Mouse (Mus musculus): ENCODE results near the gene Rph3al. TPM values are rescaled to one million over a fixed set of nuclear protein-coding genes. Genes with fewer than 3 reads are reported as not detected.

Rph3al gene
- 5.7 and 6.5 TPM in 2 replicates for polyA plus RNA-seq (2012; rRNA removed)

DNA sequence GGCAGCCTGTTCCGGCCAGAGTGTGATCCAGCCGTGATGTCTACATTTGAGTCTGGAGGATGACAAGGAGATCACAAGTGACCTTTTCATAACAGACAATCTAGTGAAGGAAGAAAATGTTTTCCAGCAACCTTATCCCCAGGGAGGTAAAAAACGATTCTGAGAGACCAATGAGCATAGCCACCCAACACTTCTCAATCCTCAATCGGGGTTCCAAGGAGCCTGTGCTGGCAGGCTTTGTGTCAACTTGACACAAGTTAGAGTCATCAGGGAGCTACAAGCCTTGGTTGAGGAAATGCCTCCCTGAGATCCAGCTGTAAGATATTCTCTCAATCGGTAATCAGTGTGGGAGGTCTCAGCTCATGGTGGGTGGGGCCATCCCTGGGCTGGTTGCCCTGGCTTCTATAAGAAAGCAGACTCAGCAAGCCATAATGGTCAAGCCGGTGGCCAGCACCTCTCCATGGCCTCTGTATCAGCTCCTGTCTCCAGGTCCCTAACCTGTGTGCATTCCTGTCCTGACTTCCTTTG, at the start of gene Rph3al:
Gene Rph3al, minus strand, starts transcription at position 51 of the 528 bp plus-strand sequence.
- DNase-seq (ENCODE audit: low read depth) = no peak

DNA sequence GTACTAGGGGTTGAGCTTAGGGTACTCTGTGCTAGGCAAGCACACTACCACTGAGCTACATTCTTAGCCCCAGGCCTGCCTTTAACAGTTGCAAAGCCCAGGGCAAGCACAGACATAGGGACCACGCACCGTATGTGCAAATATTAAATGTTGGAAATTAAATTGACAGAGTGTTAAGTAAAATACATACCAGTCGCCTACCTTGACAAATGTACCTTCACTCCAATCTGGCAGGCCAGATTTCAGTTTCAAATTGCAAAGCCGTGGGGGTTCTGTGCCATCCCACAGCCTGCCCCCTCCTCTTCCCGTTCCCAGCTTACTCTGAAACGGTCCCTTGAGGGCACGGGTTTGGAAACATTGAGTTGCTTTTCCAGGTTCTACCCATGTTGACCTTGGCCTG, 47.7 kb upstream of the Rph3al start:
- DNase-seq (ENCODE audit: low read depth) = no peak

DNA sequence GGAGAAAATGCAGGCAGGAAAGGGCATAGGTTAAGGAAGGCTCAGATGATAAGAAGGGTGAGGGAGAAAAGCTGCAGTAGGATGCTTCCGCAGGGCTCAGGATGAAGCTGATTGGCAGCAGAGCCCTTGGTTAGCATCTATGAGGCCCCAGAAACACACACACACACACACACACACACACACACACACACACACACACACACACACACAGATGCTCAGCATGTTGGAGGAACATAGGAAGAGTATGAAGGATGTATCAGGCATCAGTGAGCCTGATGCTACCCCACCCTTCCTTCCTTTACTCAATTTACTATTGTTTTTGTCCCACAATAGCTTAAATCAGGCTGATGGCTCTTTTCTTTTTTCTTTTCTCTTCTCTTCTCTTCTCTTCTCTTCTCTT, 46.4 kb upstream of the Rph3al start:
- no peak for DNase-seq (ENCODE audit: low read depth)

DNA sequence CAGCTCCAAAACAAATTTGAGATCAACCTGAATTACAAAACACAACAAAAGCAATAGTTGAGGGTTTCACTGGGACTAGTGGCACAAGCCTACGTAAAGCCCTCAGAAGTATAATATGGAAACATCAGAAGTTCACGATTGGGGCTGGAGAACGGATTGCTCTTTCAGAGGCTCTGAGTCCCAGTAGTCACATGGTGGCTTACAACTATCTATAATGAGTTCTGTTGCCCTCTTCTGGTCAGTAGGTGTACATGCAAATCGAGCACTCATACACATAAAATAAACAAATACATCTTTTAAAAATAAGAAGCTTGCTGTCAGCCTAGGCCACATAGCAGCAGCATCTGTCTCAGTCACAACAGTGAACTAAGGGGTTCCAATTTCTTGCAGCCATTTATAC, 45.0 kb upstream of the Rph3al start:
- DNase-seq (ENCODE audit: low read depth) = no peak

GRCm38 (mm10) chr11:75980413-75980812, 42.2 kb upstream of the Rph3al start:
- no peak for DNase-seq (ENCODE audit: low read depth)

- no peak for DNase-seq (ENCODE audit: low read depth)
These were observed 39.8 kb upstream of the Rph3al start for GRCm38 (mm10) chr11:75978051-75978450.

DNA sequence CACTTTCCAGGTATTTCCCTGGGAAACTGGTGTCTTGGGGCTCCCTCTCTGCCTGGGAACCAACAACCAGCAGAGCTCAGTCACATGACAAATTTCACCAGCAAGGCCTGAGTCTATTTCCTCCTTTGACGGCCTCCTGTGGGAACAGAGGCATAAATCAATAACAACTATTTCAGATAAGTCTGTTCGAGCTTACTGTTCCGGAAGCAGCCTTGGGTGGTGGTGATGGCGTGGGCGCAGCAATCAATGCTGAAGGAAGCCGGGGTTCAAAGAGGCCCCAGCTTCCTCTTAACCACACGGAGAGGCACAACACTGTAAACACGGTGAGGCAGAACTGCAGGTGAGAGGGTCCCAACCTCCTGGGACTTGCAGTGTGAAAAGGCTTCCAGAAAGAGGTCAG, 38.5 kb upstream of the Rph3al start:
- no peak for DNase-seq (ENCODE audit: low read depth)

DNA sequence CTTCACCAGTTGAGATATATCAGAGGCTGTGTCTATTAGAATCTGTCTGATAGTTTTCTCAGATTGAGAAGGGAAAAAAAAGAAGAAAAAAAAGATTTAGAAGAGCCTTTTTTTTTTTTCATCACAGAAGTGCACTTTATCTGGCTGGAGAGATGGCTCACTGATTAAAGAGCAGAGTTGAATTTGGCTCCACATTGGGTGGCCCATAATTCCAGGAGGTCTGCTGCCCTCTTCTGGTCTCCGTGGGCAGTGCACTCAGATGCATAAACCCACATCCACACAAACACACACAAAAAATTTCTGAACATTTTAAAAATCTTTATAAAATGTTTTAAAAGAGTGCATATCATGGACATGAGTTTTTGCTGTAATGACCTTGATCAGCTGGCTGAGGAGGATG, 35.8 kb upstream of the Rph3al start:
- DNase-seq (ENCODE audit: low read depth) = no peak

DNA sequence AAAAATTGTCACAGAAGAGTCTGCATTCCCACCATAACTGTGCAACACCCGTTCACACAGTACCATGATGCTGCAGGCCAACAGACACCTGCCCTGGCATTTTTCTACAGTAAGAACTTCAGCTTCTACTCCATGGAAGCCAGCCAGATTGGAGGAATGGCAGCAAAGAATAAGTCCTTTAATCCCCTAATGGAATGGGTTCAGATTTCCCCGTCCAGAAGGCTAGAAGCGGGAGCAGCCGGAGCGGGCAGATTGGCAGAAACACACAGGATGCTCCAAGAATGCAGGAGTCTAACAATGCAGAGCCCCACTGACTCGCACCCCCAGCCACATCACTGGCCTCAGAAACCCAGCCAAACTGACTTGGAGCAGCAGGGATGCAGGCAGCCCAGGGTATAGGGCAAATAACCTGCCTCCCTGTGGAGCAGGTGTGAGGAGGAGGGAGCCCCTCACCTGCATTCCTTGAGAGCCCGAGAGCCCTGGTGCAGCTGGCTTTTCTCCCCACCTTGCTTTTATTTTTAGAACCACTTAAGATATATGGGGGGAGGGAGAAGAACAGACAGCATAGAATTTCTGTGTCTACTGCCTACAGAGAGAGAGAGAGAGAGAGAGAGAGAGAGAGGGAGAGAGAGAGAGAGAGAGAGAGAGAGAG, 34.8 kb upstream of the Rph3al start:
- peak; percentile 10 for DNase-seq (ENCODE audit: low read depth)

GRCm38 (mm10) chr11:75972188-75972587, 34.0 kb upstream of the Rph3al start:
- DNase-seq (ENCODE audit: low read depth) = no peak

DNA sequence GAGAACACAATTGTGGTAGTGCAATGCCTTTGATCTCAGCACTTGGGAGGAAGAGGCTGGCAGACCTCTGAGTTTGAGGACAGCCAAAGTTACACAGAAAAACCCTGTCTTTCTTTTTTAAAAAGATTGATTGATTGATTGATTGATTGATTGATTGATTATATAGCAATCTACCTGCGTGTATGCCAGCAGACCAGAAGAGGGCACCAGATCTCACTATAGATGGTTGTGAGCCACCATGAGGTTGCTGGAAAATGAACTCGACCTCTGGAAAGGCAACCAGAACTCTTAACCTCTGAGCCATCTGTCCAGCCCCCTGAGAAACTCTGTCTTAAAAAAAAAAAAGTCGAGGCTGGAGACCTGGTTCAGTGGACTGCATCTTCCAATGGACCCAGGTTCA, 32.4 kb upstream of the Rph3al start:
- DNase-seq (ENCODE audit: low read depth) = no peak

DNA sequence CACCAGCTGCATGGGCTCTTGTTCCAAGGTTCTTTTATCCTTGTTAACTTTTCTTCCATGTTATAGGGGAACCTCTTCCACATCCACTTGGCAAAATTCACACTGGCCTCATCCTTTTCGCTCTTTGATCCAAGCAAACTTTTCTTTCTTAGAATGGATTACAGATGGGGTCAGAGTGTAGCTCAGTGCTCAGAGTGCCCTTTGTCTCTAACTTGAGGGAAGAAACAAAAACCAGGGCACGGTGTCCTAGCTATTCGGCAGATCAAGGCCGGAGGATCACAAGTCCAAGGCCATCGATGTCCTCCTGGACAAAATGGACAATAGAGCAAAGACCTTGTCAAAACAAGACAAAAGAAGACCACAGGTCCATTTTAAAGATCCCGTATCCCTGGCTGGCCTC, 30.5 kb upstream of the Rph3al start:
- DNase-seq (ENCODE audit: low read depth) = no peak

DNA sequence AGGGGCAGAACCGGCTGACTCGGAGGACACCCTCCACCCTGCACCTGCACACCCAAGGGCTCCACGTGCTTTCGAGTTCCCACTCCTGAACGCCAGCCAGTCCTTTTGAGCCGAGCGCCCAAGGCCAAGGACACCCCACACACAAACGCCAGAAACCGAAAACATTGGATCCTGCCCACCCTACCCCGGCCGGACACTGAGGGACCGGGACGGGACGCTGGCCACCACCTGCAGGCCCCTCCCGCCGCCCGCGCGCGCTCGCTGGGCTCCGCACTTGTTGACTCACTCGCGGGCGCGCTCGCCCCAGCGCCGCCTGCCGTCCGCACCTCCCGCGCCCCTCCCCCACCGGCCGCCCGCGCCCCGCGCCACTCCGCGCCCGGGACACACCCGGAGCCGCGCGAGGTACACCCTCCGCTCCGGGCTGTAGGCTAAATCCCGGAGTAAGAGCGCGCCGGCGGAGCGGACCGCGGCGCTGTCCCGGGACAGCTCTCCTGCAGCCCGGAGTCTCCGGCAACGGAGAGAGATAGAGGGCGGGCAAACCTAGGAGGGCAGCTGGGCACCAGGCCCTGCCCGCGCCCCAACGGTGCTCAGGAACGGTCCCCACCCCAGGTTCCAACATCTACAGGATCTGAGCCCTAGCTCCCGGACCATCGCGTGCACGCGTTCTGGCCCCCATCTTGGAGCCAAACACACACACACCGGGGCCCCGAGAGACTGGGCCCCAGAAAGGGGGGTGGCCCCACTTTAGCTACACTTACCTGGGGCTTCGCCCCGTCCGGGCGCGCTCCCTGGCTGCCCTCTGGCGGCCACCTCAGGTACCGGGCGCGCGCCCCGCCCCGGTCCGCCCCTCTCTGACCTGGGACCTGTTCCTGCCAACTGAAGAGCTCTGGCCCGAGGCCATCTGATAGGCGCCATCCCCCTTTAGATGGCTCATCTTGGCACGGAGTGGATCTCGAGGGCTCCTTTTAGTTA, 28.5 kb upstream of the Rph3al start:
- DNase-seq (ENCODE audit: low read depth) = peak; percentile 16

DNA sequence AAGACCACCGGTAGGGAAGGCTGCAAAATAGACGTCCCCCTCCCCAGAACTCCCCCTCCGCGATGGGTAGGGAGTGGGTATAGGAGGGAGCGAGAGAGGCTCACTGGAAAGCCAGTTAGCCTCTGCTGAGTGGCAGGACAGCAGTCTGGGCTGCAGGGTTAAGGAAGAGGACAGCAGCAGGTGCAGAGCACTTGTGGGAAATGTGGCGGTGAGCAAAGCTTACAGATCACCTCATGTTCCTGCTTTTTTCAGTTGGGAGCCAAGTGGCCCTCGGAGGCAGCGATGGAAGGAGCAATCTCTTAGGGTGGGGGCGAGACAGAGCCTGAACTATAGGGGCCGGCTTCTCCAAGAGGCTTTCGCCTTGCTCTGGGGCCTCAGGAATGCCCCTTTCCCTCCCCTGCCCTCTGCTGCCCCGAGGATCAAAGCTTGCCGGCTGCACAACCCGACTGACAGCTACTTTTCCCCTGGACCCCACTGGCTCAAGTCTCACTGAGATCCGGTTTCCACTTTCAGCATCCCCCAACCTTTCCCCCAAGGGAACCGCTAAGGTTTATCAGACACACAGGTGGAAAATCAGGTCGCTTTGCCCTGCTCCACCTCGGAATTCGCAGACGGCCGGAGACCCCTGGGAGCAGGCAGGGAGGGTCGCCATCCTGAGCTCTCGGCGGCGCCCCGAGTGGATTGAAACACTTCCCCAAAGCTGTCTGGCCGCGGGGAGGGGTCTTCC, 27.6 kb upstream of the Rph3al start:
- no peak for DNase-seq (ENCODE audit: low read depth)

DNA sequence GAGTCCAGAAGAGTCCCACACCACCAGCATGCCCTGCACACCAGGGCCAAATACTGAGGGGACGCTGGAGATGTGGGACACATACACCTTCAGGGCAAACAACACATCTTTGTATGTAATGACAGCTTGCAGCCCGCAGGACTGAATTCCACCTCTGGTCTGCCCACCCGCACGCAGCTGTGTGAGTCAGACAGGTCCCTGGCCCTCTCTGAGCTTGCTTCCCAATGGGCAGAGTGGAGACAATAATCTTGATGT, 26.2 kb upstream of the Rph3al start:
- DNase-seq (ENCODE audit: low read depth) = no peak

DNA sequence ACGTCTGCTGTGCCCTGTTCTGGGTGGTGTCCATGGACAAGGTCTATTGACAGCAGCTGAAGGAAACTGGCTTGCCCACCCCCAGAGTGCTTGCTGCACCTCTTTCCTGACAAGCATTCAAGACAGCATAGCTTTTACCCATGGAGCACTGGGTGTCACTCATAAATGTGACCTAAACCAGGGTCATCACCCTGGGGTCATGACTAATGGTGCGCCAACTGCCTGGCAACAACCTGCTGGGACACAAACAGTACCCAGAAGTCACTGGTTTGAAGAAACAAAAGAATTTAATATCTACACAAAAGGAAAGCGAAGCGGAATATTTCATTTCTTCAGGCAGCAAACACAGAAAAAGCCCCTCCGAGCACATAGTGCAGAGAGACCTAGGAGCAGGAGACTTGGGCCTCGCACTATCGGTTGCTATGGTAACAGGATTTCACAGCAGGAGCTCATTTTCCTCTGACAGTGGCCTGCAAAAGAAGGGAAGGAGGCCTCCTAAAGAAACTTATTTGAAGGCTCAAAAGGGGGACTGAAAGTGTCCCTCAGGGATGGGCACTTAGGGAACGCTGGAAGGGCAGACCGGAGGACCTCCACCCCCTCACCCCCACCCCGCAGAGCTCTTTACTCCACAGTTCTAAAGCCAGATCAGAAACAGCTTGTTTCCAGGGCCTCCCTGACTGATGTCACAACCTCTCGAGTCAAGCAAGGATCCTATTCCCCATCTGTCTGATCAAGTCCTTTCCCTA, 25.7 kb upstream of the Rph3al start:
- DNase-seq (ENCODE audit: low read depth) = no peak

DNA sequence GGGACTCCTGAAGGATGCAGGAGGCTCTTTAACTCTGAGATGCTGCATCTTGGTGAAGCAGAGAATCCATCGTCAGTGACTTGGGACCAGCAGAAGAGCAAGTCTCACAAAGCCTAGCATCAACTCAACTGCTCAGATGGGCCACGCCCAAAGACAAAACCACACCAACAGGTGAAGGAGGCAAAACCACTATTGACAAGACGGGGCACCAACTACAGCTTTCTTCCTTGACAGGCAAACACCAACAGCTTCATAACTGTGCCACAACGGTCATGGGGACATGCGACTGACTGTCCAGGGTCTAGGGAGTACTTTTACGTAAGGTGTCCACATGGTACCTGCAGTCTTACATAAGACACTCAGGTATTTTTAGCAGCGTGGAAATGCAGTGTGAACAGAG, 23.6 kb upstream of the Rph3al start:
- DNase-seq (ENCODE audit: low read depth) = no peak

DNA sequence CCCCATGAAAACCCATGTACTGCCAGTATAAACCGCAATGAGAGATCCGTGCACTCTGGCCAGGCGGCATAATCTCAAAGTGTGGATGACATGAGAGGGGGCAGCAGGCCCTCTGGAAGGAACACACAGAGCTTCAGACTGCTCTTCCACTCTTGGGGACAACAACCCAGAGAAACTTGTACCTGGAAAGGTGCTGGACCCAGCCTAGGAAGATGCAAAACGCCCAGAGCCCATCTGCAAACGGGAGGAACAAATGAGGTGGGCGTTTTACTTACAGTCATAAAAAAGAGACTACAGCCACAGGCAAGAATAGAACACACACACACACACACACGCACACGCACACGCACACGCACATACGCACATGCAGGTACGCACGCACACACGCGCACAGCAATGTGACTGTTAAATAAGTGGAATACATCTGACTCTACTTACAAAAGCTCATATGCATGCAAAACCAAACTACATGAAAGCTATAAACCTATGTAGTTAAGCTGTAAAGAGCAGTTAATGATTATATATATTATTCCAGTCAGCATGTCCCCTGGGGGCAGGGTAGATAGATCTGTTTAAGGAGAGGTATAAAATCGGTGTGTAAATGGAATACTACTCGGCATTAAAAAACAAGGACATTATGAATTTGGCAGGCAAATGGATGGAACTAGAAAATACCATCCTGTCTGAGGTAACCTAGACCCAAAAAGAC, 19.0 kb upstream of the Rph3al start:
- DNase-seq (ENCODE audit: low read depth) = no peak

DNA sequence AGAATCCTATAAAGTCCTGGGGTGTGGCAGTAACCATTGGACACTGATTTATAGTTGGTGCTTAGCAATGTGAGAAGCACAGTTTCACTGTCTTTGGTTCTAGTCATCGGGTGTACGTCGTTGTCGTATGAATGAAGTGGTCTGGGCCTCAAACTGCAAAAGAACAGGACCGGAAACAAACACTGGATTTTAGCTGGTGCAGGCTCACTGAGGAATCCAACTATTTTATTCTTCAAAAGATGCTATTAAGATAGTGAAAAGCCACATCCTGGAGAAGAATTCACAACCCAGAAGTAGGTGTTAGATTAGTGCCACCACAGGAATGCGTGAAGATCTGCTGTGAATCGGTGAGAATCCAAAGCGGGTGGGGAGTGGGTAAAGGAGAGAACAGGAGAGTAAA, 18.4 kb upstream of the Rph3al start:
- no peak for DNase-seq (ENCODE audit: low read depth)

DNA sequence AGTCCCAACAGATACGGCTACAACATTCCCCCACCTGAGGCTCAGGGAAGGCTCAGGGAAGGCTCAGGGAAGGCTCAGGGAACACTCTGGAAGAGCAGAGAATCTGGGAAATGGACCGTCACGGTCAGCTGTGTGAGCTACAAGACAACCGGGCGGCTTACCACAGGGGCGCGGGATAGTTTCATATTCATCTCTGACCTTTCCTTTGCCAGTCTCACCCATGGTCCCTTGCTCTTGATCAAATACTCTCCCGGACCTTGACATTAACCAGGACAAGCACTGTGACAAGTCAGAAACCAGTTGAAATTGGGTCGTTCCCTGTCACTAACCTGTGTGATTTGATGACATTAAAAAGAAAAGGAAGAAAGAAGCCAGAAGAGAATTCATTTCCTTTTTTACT, 16.7 kb upstream of the Rph3al start:
- DNase-seq (ENCODE audit: low read depth) = no peak

GRCm38 (mm10) chr11:75951895-75952294, 13.7 kb upstream of the Rph3al start:
- DNase-seq (ENCODE audit: low read depth) = no peak

All from gonadal fat pad, adult 2 months (tissue).